Mouse (Mus musculus): ENCODE results near the gene Hadha. TPM values are rescaled to one million over a fixed set of nuclear protein-coding genes. Genes with fewer than 3 reads are reported as not detected.

The Hadha gene
- polyA plus RNA-seq, 1 experiment from 2014 or later: 232 TPM

GRCm38 (mm10) chr5:30138193-30138592 lies 16.8 kb downstream of the Hadha start:
- WGBS: 86% methylated on average over 4 of the region's 4 CpGs
- Histone ChIP-seq H3K4me3 (ENCODE audit: low read length) (no peak overlapping the region), H3K4me1 (ENCODE audit: control insufficient read depth, insufficient read depth, low read length) (no peaks in the 10 kb centered on the region), H3K36me3 (ENCODE audit: control insufficient read depth, insufficient read depth, low read length) (peaks cover 6% of the 10 kb centered on the region), H3K27ac (ENCODE audit: low read length) (no peak overlapping the region), H3K27me3 (replicated peaks; ENCODE audit: control insufficient read depth, insufficient read depth, low read length) (no peaks in the 10 kb centered on the region), H3K4me2 (ENCODE audit: low read depth, low read length) (no peak overlapping the region), H3K9me3 (ENCODE audit: control insufficient read depth, low read length) (no peaks in the 10 kb centered on the region), H3K9ac (ENCODE audit: low read depth, low read length) (no peak overlapping the region)
- no peak for ATAC-seq

GRCm38 (mm10) chr5:30137271-30137670 lies 17.7 kb downstream of the Hadha start:
- Histone ChIP-seq H3K9me3 (ENCODE audit: control insufficient read depth, low read length) (no peaks in the 10 kb centered on the region), H3K9ac (ENCODE audit: low read depth, low read length) (no peak overlapping the region), H3K4me2 (ENCODE audit: low read depth, low read length) (no peak overlapping the region), H3K4me3 (ENCODE audit: low read length) (no peak overlapping the region), H3K36me3 (ENCODE audit: control insufficient read depth, insufficient read depth, low read length) (peaks cover 8% of the 10 kb centered on the region), H3K27ac (ENCODE audit: low read length) (no peak overlapping the region), H3K4me1 (ENCODE audit: control insufficient read depth, insufficient read depth, low read length) (no peaks in the 10 kb centered on the region), H3K27me3 (replicated peaks; ENCODE audit: control insufficient read depth, insufficient read depth, low read length) (no peaks in the 10 kb centered on the region)
- no peak for ATAC-seq
- 91% methylated on average over 9 of the region's 9 CpGs for WGBS

GRCm38 (mm10) chr5:30135711-30136231 lies 19.2 kb downstream of the Hadha start:
- Histone ChIP-seq H3K4me3 (ENCODE audit: low read length) (no peak overlapping the region), H3K9ac (ENCODE audit: low read depth, low read length) (no peak overlapping the region), H3K4me1 (ENCODE audit: control insufficient read depth, insufficient read depth, low read length) (no peaks in the 10 kb centered on the region), H3K27me3 (replicated peaks; ENCODE audit: control insufficient read depth, insufficient read depth, low read length) (no peaks in the 10 kb centered on the region), H3K27ac (ENCODE audit: low read length) (no peak overlapping the region), H3K4me2 (ENCODE audit: low read depth, low read length) (no peak overlapping the region), H3K9me3 (ENCODE audit: control insufficient read depth, low read length) (no peaks in the 10 kb centered on the region), H3K36me3 (ENCODE audit: control insufficient read depth, insufficient read depth, low read length) (peaks cover 6% of the 10 kb centered on the region)
- ATAC-seq: no peak
- 92% methylated on average over 11 of the region's 11 CpGs for WGBS

- Histone ChIP-seq H3K36me3 (ENCODE audit: control insufficient read depth, insufficient read depth, low read length) (peaks cover 23% of the 10 kb centered on the region), H3K9me3 (ENCODE audit: control insufficient read depth, low read length) (no peaks in the 10 kb centered on the region), H3K27me3 (replicated peaks; ENCODE audit: control insufficient read depth, insufficient read depth, low read length) (no peaks in the 10 kb centered on the region), H3K4me3 (ENCODE audit: low read length) (no peak overlapping the region), H3K4me1 (ENCODE audit: control insufficient read depth, insufficient read depth, low read length) (no peaks in the 10 kb centered on the region), H3K27ac (ENCODE audit: low read length) (no peak overlapping the region), H3K9ac (ENCODE audit: low read depth, low read length) (no peak overlapping the region), H3K4me2 (ENCODE audit: low read depth, low read length) (no peak overlapping the region)
- ATAC-seq: no peak
- WGBS: 95% methylated on average over 2 of the region's 2 CpGs
Measured at GRCm38 (mm10) chr5:30132173-30132572, 22.8 kb downstream of the Hadha start.

- Histone ChIP-seq H3K9me3 (ENCODE audit: control insufficient read depth, low read length) (no peaks in the 10 kb centered on the region), H3K4me1 (ENCODE audit: control insufficient read depth, insufficient read depth, low read length) (no peaks in the 10 kb centered on the region), H3K4me2 (ENCODE audit: low read depth, low read length) (no peak overlapping the region), H3K36me3 (ENCODE audit: control insufficient read depth, insufficient read depth, low read length) (peaks cover 26% of the 10 kb centered on the region), H3K27ac (ENCODE audit: low read length) (no peak overlapping the region), H3K9ac (ENCODE audit: low read depth, low read length) (no peak overlapping the region), H3K27me3 (replicated peaks; ENCODE audit: control insufficient read depth, insufficient read depth, low read length) (no peaks in the 10 kb centered on the region), H3K4me3 (ENCODE audit: low read length) (no peak overlapping the region)
- ATAC-seq: no peak
- WGBS: 93% methylated on average over 4 of the region's 4 CpGs
Measured at GRCm38 (mm10) chr5:30131246-30131645, 23.7 kb downstream of the Hadha start.

GRCm38 (mm10) chr5:30128680-30129079 lies 26.3 kb downstream of the Hadha start:
- no peak for ATAC-seq
- no peaks in the 10 kb centered on the region for H3K4me1 ChIP-seq (ENCODE audit: control insufficient read depth, insufficient read depth, low read length)
- H3K4me3 ChIP-seq (ENCODE audit: low read length): no peak overlapping the region
- WGBS: 94% methylated on average over 6 of the region's 6 CpGs
- peaks cover 33% of the 10 kb centered on the region for H3K36me3 ChIP-seq (ENCODE audit: control insufficient read depth, insufficient read depth, low read length)
- H3K9me3 ChIP-seq (ENCODE audit: control insufficient read depth, low read length): no peaks in the 10 kb centered on the region
- no peak overlapping the region for H3K4me2 ChIP-seq (ENCODE audit: low read depth, low read length)
- H3K27me3 ChIP-seq (replicated peaks; ENCODE audit: control insufficient read depth, insufficient read depth, low read length): no peaks in the 10 kb centered on the region
- no peak overlapping the region for H3K27ac ChIP-seq (ENCODE audit: low read length)
- no peak overlapping the region for H3K9ac ChIP-seq (ENCODE audit: low read depth, low read length)

- Histone ChIP-seq H3K27ac (ENCODE audit: low read length) (no peak overlapping the region), H3K4me2 (ENCODE audit: low read depth, low read length) (no peak overlapping the region), H3K4me3 (ENCODE audit: low read length) (no peak overlapping the region), H3K9me3 (ENCODE audit: control insufficient read depth, low read length) (no peaks in the 10 kb centered on the region), H3K27me3 (replicated peaks; ENCODE audit: control insufficient read depth, insufficient read depth, low read length) (no peaks in the 10 kb centered on the region), H3K4me1 (ENCODE audit: control insufficient read depth, insufficient read depth, low read length) (no peaks in the 10 kb centered on the region), H3K36me3 (ENCODE audit: control insufficient read depth, insufficient read depth, low read length) (peaks cover 38% of the 10 kb centered on the region), H3K9ac (ENCODE audit: low read depth, low read length) (no peak overlapping the region)
- WGBS: 94% methylated on average over 13 of the region's 13 CpGs
- ATAC-seq: no peak
Measured at GRCm38 (mm10) chr5:30127921-30128597, 26.9 kb downstream of the Hadha start.

GRCm38 (mm10) chr5:30126756-30127155 lies 28.2 kb downstream of the Hadha start:
- WGBS: 88% methylated on average over 7 of the region's 7 CpGs
- H3K27ac ChIP-seq (ENCODE audit: low read length): no peak overlapping the region
- peaks cover 40% of the 10 kb centered on the region for H3K36me3 ChIP-seq (ENCODE audit: control insufficient read depth, insufficient read depth, low read length)

GRCm38 (mm10) chr5:30125587-30125986 lies 29.4 kb downstream of the Hadha start:
- Histone ChIP-seq H3K36me3 (ENCODE audit: control insufficient read depth, insufficient read depth, low read length) (peaks cover 46% of the 10 kb centered on the region), H3K9ac (ENCODE audit: low read depth, low read length) (no peak overlapping the region), H3K4me2 (ENCODE audit: low read depth, low read length) (no peak overlapping the region), H3K27ac (ENCODE audit: low read length) (no peak overlapping the region), H3K27me3 (replicated peaks; ENCODE audit: control insufficient read depth, insufficient read depth, low read length) (no peaks in the 10 kb centered on the region), H3K4me3 (ENCODE audit: low read length) (no peak overlapping the region), H3K4me1 (ENCODE audit: control insufficient read depth, insufficient read depth, low read length) (no peaks in the 10 kb centered on the region), H3K9me3 (ENCODE audit: control insufficient read depth, low read length) (no peaks in the 10 kb centered on the region)
- ATAC-seq: no peak
- 41% methylated on average over 5 of the region's 5 CpGs for WGBS

More at GRCm38 (mm10) chr5:30126756-30127155, 28.2 kb downstream of the Hadha start:
- Histone ChIP-seq H3K9me3 (ENCODE audit: control insufficient read depth, low read length) (no peaks in the 10 kb centered on the region), H3K9ac (ENCODE audit: low read depth, low read length) (no peak overlapping the region), H3K4me2 (ENCODE audit: low read depth, low read length) (no peak overlapping the region), H3K27me3 (replicated peaks; ENCODE audit: control insufficient read depth, insufficient read depth, low read length) (no peaks in the 10 kb centered on the region), H3K4me1 (ENCODE audit: control insufficient read depth, insufficient read depth, low read length) (no peaks in the 10 kb centered on the region), H3K4me3 (ENCODE audit: low read length) (no peak overlapping the region)
- ATAC-seq: no peak

GRCm38 (mm10) chr5:30122481-30122880 lies 32.5 kb downstream of the Hadha start:
- no peak for ATAC-seq
- Histone ChIP-seq H3K9ac (ENCODE audit: low read depth, low read length) (no peak overlapping the region), H3K4me2 (ENCODE audit: low read depth, low read length) (no peak overlapping the region), H3K4me1 (ENCODE audit: control insufficient read depth, insufficient read depth, low read length) (peaks cover 9% of the 10 kb centered on the region), H3K36me3 (ENCODE audit: control insufficient read depth, insufficient read depth, low read length) (peaks cover 31% of the 10 kb centered on the region), H3K9me3 (ENCODE audit: control insufficient read depth, low read length) (no peaks in the 10 kb centered on the region), H3K4me3 (ENCODE audit: low read length) (no peak overlapping the region), H3K27me3 (replicated peaks; ENCODE audit: control insufficient read depth, insufficient read depth, low read length) (no peaks in the 10 kb centered on the region), H3K27ac (ENCODE audit: low read length) (no peak overlapping the region)
- 93% methylated on average over 6 of the region's 6 CpGs for WGBS

Measured in intestine, embryonic 16.5 days (tissue).